Mouse (Mus musculus) lung, adult 2 months (tissue): ENCODE results near the gene Rab3gap1. TPM values are rescaled to one million over a fixed set of nuclear protein-coding genes. Genes with fewer than 3 reads are reported as not detected.

ENCODE experiments used
- DNase-seq: peaks from one replicate; pipeline ENCODE4 v3.0.0; 2022
- H3K4me1 ChIP-seq: fragments of 200-500 bp; 2 replicates; pipeline ENCODE4 v1.6.1; 2011; ENCODE audit warnings: low read length; ENCODE audit not compliant: control insufficient read depth, insufficient read depth
- H3K4me3 ChIP-seq: fragments of 200-500 bp; replicated peaks from 2 replicates; pipeline ENCODE3; 2011; ENCODE audit warnings: low read depth, mild to moderate bottlenecking, control low read depth, low read length; ENCODE audit errors: extremely low read depth
- CTCF ChIP-seq: fragments of 200-500 bp; IDR thresholded peaks from 2 replicates; pipeline ENCODE4 v1.5.1; 2011; ENCODE audit warnings: mild to moderate bottlenecking, low read length, control low read depth; ENCODE audit not compliant: insufficient read depth
- POLR2A ChIP-seq: fragments of 200-500 bp; IDR thresholded peaks from 2 replicates; pipeline ENCODE4 v1.6.1; 2011; ENCODE audit warnings: low read depth, mild to moderate bottlenecking, control low read depth, low read length, borderline replicate concordance; ENCODE audit errors: extremely low read depth
- WGBS: fragments of 180-500 bp; shearing (Covaris S2); methylation state at CpG from one replicate; pipeline ENCODE4 v1.1.7; 2018; 5-methylcytosine and 5-hydroxymethylcytosine counted together
- polyA plus RNA-seq: library from polyadenylated mRNA; depleted of rRNA; stranded (reverse); fragments of >200 nt; gene quantifications from 2 replicates; pipeline ENCODE4 v1.2.3, GENCODE M21; 2012

Rab3gap1 gene
- polyA plus RNA-seq, 1 experiment, result 22.2 TPM

DNA sequence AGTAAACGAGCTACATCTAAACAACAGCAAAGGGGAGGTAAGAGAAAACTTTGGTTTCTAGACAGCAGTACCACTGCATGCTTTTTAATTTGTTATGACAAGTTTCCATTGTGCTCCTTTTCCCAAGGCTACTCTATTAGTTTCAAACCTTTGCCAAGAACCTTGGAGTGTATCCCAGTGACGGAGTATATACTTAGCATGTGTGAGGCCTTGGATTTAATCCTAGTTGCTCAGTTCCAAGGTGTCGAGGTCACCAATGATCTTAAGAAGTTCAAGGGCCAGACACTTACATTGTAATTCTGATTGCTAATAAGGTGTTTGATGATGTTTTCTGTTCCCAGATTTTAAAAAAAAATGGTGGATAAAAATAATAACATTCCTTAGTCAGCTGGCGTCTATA is 44.5 kb downstream of the Rab3gap1 start:
- no peak for DNase-seq
- TF ChIP-seq CTCF (no peak), POLR2A (no peak)
- 62% methylated on average over 4 of the region's 4 CpGs for WGBS
- Histone ChIP-seq H3K4me1 (no peaks in the 10 kb centered on the region), H3K4me3 (no peak overlapping the region)

- whole genome bisulfite sequencing, result 77% methylated on average over 6 of the region's 6 CpGs
- TF ChIP-seq CTCF (no peak), POLR2A (no peak)
Observed at GRCm38 (mm10) chr1:127915316-127915715, 46.7 kb downstream of the Rab3gap1 start.

GRCm38 (mm10) chr1:127915802-127916201 is 47.2 kb downstream of the Rab3gap1 start:
- no peak for DNase-seq
- TF ChIP-seq CTCF (no peak), POLR2A (no peak)

More at GRCm38 (mm10) chr1:127915316-127915715, 46.7 kb downstream of the Rab3gap1 start:
- H3K4me1 ChIP-seq, result no peaks in the 10 kb centered on the region
- DNase-seq, result no peak
- no peak overlapping the region for H3K4me3 ChIP-seq

GRCm38 (mm10) chr1:127933405-127933804 is 64.8 kb downstream of the Rab3gap1 start:
- Histone ChIP-seq H3K4me1 (no peaks in the 10 kb centered on the region), H3K4me3 (no peak overlapping the region)
- 88% methylated on average over 2 of the region's 2 CpGs for WGBS
- TF ChIP-seq POLR2A, result no peak
- TF ChIP-seq CTCF, result no peak
- DNase-seq, result no peak

More at GRCm38 (mm10) chr1:127915802-127916201, 47.2 kb downstream of the Rab3gap1 start:
- Histone ChIP-seq H3K4me3 (no peak overlapping the region), H3K4me1 (no peaks in the 10 kb centered on the region)
- WGBS, result 30% methylated on average over 1 of the region's 1 CpGs

DNA sequence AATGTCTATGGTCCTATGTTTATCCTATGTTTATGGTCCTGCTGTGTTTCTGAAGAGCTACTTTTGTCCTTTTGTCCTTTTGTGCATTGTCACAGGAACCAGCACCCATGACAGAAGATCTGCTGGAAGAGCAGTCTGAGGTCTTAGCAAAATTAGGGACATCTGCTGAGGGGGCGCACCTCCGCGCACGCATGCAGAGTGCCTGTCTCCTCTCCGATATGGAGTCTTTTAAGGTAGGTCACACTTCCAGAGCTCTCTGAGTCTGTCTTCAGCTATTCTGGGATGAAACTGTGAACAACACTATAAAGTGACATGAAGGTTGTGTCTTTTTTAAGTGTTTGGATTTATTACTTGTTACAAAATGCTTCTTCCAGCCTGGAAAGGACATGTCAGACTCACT is 65.7 kb downstream of the Rab3gap1 start:
- no peak for DNase-seq
- TF ChIP-seq POLR2A, result no peak
- TF ChIP-seq CTCF, result no peak
- no peak overlapping the region for H3K4me3 ChIP-seq
- no peaks in the 10 kb centered on the region for H3K4me1 ChIP-seq
- WGBS, result 91% methylated on average over 5 of the region's 5 CpGs

GRCm38 (mm10) chr1:127937277-127937676 is 68.7 kb downstream of the Rab3gap1 start:
- 79% methylated on average over 8 of the region's 8 CpGs for WGBS

DNA sequence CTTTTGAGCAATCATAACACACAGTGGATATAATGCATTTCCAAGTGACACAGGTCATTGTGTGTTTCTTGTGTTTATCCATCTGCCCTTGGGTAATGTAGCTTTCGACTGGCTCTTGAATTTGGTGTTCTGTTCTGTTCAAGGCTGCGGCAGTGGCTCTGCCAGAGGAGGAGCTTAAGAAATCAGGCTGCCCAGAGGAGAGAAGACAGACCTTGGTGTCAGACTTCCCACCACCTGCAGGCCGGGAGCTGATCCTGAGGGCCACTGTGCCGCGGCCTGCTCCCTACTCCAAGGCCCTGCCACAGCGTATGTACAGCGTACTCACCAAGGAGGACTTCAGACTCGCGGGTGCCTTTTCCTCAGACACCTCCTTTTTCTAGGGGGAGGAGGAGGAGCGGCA is 73.7 kb downstream of the Rab3gap1 start:
- no peak for DNase-seq
- Histone ChIP-seq H3K4me3 (no peak overlapping the region), H3K4me1 (no peaks in the 10 kb centered on the region)
- 93% methylated on average over 10 of the region's 10 CpGs for WGBS
- TF ChIP-seq POLR2A (no peak), CTCF (no peak)

More at GRCm38 (mm10) chr1:127937277-127937676, 68.7 kb downstream of the Rab3gap1 start:
- TF ChIP-seq POLR2A (no peak), CTCF (no peak)
- Histone ChIP-seq H3K4me1 (no peaks in the 10 kb centered on the region), H3K4me3 (no peak overlapping the region)
- DNase-seq, result no peak

- H3K4me1 ChIP-seq, result no peaks in the 10 kb centered on the region
- TF ChIP-seq POLR2A (no peak), CTCF (no peak)
- no peak for DNase-seq
- no peak overlapping the region for H3K4me3 ChIP-seq
- 66% methylated on average over 6 of the region's 6 CpGs for WGBS
Observed at GRCm38 (mm10) chr1:127943516-127943915, 74.9 kb downstream of the Rab3gap1 start.

DNA sequence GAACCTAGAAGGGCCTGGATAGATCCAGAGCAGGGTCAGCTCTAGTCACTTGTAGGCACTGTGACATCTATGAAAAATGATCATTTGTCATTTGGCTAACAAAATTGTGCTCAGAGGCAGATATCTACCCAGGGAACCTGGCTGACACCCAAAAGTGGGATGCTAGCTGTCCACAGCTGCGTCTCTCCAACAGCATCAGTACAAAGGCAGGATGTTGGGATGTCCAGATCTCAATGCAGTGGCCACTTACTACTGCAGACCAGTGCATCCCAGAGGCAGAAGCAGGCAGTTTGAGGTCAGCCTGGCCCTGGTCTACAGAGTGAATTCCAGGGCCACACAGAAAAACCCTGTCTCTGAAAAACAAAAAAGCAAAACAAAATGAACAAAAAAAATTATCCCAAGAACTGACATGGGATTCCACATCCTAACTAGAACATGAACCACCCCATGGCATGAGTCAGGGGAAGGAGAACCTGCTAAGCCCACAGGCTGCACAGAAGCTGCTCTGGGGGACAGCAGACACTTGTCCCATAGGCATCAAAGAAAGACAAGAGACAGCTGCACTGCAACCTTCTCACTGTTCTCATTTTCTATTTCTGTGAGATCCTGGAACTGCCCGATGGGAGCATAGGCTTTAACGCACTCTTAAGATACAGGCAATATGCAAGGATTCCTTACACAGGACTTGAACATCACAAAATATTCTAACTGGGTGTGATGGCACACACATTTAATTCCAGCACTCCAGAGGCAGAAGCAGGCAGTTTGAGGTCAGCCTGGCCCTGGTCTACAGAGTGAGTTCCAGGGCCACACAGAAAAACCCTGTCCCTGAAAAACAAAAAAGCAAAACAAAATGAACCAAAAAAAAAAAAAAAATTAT is 77.4 kb downstream of the Rab3gap1 start:
- TF ChIP-seq CTCF (no peak), POLR2A (no peak)
- Histone ChIP-seq H3K4me1 (no peaks in the 10 kb centered on the region), H3K4me3 (no peak overlapping the region)
- DNase-seq, result no peak
- 63% methylated on average over 3 of the region's 3 CpGs for WGBS
